Mouse (Mus musculus) forebrain, embryonic 14.5 days (tissue): Measurements from ENCODE around the gene Muc13. TPM values are rescaled to one million over a fixed set of nuclear protein-coding genes. Genes with fewer than 3 reads are reported as not detected.
A peak's percentile ranks its signal among the peaks of the same experiment; 100 is the strongest.

Source experiments
- ATAC-seq: fragments of 200-750 bp; cut with Nextera tagmentation; 2 replicates; pipeline ENCODE4 v1.8.0; 2017; ENCODE audit warnings: mild to moderate bottlenecking, moderate library complexity
- DNase-seq: peaks from one replicate; pipeline ENCODE4 v3.0.0-alpha.2; 2015; ENCODE audit warnings: low spot score
- H3K27ac ChIP-seq: fragments of 300-500 bp; sonication (generic); 2 replicates; pipeline ENCODE4 v1.5.1; 2014; ENCODE audit warnings: low read depth, mild to moderate bottlenecking, control low read depth, low read length, moderate library complexity
- H3K27me3 ChIP-seq: fragments of 300-500 bp; sonication (generic); replicated peaks from 2 replicates; pipeline ENCODE4 v1.6.1; 2014; ENCODE audit warnings: low read length, control low read depth, mixed read lengths; ENCODE audit not compliant: control insufficient read depth, insufficient read depth
- H3K36me3 ChIP-seq: fragments of 300-500 bp; sonication (generic); 2 replicates; pipeline ENCODE4 v1.6.1; 2014; ENCODE audit warnings: low read length, control low read depth; ENCODE audit not compliant: control insufficient read depth, insufficient read depth
- H3K4me1 ChIP-seq: fragments of 300-500 bp; sonication (generic); 2 replicates; pipeline ENCODE4 v1.6.1; 2014; ENCODE audit warnings: antibody characterized with exemption, low read length, control low read depth; ENCODE audit not compliant: control insufficient read depth, insufficient read depth
- H3K4me2 ChIP-seq: fragments of 300-500 bp; sonication (generic); 2 replicates; pipeline ENCODE4 v1.6.1; 2014; ENCODE audit warnings: mild to moderate bottlenecking, control low read depth, low read length
- H3K4me3 ChIP-seq: fragments of 300-500 bp; sonication (generic); 2 replicates; pipeline ENCODE4 v1.5.1; 2014; ENCODE audit warnings: low read depth, low read length, control low read depth
- H3K9ac ChIP-seq: fragments of 300-500 bp; sonication (generic); 2 replicates; pipeline ENCODE4 v1.6.1; 2014; ENCODE audit warnings: mild to moderate bottlenecking, low read length, control low read depth, moderate library complexity
- H3K9me3 ChIP-seq: fragments of 300-500 bp; sonication (generic); replicated peaks from 2 replicates; pipeline ENCODE4 v1.6.1; 2016; ENCODE audit warnings: low read length, control low read depth, mixed read lengths; ENCODE audit not compliant: control insufficient read depth
- WGBS: fragments of 180-500 bp; shearing (Covaris S2); extraction: QIAGEN DNeasy Blood & Tissue Kit; methylation state at CpG from one replicate; pipeline ENCODE4 v1.1.7; 2014; 5-methylcytosine and 5-hydroxymethylcytosine counted together
- polyA plus RNA-seq: library from polyadenylated mRNA; unstranded; fragments of >200 nt; fragmentation: Nextera tagmentation; extraction: Ambion mirVana; gene quantifications from 2 replicates; pipeline ENCODE4 v1.2.1, GENCODE M21; 2014

The Muc13 gene
- polyA plus RNA-seq, 1 experiment from 2014 or later, result not detected

DNA sequence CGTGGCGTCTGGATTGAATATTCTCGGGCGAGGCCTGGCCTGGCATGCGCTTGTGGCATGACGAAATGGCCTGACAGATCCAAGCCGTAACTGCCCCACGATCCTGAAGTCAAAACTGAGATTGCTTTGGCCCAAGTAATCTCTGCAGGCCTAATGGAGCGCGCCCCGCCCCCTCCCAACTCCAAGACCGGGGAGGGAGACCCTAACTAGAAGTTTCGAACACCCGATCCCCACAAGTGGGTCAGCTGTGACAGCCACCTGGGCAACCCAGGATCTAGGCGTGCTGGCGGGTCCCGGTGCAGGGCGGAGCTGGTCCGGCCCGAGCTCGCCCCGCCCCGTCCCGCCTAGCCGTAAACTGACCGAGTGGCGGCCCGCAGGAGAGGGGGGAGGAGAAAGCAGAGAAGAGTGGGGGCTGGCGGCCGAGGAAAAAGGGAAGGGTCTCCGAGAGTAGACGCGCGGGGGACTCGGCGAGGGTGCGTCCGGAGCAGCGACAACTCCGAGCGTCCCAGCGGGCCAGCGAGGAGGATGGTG is 35.5 kb downstream of the Muc13 start, which contains the start of gene Itgb5:
Gene Itgb5, plus strand, starts transcription at position 365 of the 531 bp plus-strand sequence.
- WGBS, result under 1% methylated on average over 42 of the region's 43 CpGs
- no peaks in the 10 kb centered on the region for H3K36me3 ChIP-seq
- H3K4me2 ChIP-seq, result peak within 1 kb of the TSS; percentile 98
- H3K27ac ChIP-seq, result no peak within 1 kb of the TSS
- peak within 1 kb of the TSS; percentile 66 for H3K9ac ChIP-seq
- H3K9me3 ChIP-seq, result no peaks in the 10 kb centered on the region
- peaks cover 27% of the 10 kb centered on the region for H3K27me3 ChIP-seq
- peak; percentile 47 for ATAC-seq
- peak within 1 kb of the TSS; percentile 69 for H3K4me3 ChIP-seq
- DNase-seq, result peak; percentile 31
- peaks cover 22% of the 10 kb centered on the region for H3K4me1 ChIP-seq

DNA sequence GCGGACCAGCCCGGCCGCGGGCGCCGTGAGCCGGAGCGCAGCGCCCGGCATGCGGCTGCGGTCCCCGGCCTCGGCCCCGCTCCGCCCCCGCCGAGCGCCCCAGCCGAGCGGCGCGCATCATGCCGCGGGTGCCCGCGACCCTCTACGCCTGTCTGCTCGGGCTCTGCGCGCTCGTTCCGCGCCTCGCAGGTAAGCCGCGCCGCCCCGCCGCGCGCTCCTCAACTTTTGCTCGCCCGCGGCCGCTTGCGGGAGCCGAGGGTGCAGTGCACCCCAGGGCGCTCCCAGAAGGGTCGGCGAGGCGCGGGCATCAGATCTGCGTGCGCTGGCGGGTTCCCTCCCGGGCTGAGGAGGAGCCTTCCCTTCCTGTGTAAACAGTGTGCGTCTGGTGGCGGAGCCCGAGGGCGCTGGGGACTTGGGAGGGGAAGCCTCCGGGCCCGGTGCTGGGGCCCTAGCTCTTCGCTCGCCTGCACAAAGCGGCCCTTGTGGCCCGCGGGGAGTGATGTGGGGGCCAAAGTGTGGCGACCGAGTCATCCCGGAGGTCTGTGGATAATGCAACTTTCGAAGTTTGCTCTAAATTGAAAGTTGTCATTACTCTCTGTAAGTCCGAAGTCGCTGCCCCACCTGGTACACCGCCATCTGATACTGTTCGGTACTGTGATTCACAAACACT is 36.1 kb downstream of the Muc13 start:
- Histone ChIP-seq H3K9me3 (no peaks in the 10 kb centered on the region), H3K27me3 (peaks cover 33% of the 10 kb centered on the region), H3K9ac (peak overlapping the region; percentile 66), H3K4me2 (peak overlapping the region; percentile 98), H3K4me3 (peak overlapping the region; percentile 69), H3K4me1 (peaks cover 23% of the 10 kb centered on the region), H3K27ac (no peak overlapping the region), H3K36me3 (no peaks in the 10 kb centered on the region)
- DNase-seq (peak; percentile 49), ATAC-seq (peak; percentile 56)
- under 1% methylated on average over 67 of the region's 76 CpGs for WGBS

DNA sequence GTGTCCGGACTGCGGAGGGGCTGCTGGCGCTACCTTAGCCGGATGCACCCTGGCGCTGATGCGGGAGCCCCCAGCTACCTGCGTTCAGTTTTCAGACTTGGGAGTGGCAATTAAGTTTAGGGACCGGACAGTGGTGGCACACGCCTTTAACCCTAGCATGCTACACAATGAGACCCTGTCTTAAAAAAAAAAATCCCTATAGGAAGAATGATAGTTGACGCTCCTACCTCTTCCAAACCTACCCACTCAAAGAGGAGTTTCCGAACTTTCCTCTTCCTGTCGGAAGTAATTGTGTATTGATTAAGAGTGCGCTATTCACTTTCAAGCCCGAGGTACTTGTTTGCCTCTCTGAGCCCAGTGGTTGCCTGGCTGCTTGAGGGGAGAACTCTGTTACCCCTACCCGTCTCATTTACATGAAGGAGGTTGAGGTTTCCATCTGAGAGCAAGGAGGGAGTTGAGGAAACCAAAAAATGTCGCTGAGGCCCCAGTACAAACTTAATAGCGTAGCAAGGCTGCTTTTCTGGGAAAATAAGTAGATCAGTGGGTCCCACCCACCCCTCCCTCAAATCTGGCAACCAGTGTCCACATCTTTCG is 36.8 kb downstream of the Muc13 start:
- H3K4me3 ChIP-seq, result peak overlapping the region; percentile 69
- ATAC-seq, result no peak
- no peaks in the 10 kb centered on the region for H3K9me3 ChIP-seq
- WGBS, result 4% methylated on average over 18 of the region's 18 CpGs
- H3K4me2 ChIP-seq, result peak overlapping the region; percentile 98
- no peaks in the 10 kb centered on the region for H3K36me3 ChIP-seq
- H3K4me1 ChIP-seq, result peaks cover 23% of the 10 kb centered on the region
- H3K9ac ChIP-seq, result peak overlapping the region; percentile 66
- H3K27ac ChIP-seq, result no peak overlapping the region
- H3K27me3 ChIP-seq, result peaks cover 38% of the 10 kb centered on the region
- DNase-seq, result no peak

GRCm38 (mm10) chr16:33832057-33832456 is 38.2 kb downstream of the Muc13 start:
- no peaks in the 10 kb centered on the region for H3K9me3 ChIP-seq
- no peaks in the 10 kb centered on the region for H3K36me3 ChIP-seq
- H3K27ac ChIP-seq, result no peak overlapping the region
- H3K9ac ChIP-seq, result no peak overlapping the region
- peaks cover 38% of the 10 kb centered on the region for H3K27me3 ChIP-seq
- WGBS, result 37% methylated on average over 6 of the region's 6 CpGs
- peak overlapping the region; percentile 44; the same call in 1 of the 2 replicates for H3K4me2 ChIP-seq
- DNase-seq (no peak), ATAC-seq (no peak)
- no peak overlapping the region for H3K4me3 ChIP-seq
- H3K4me1 ChIP-seq, result peaks cover 23% of the 10 kb centered on the region

GRCm38 (mm10) chr16:33832728-33833428 is 39.0 kb downstream of the Muc13 start:
- no peaks in the 10 kb centered on the region for H3K9me3 ChIP-seq
- no peaks in the 10 kb centered on the region for H3K36me3 ChIP-seq
- peaks cover 35% of the 10 kb centered on the region for H3K27me3 ChIP-seq
- peak overlapping the region; percentile 44 for H3K4me2 ChIP-seq
- peak; percentile 93 for DNase-seq
- ATAC-seq, result peak; percentile 85
- H3K4me3 ChIP-seq, result peak overlapping the region; percentile 15; the same call in 1 of the 2 replicates
- H3K9ac ChIP-seq, result no peak overlapping the region
- H3K4me1 ChIP-seq, result peaks cover 23% of the 10 kb centered on the region
- WGBS, result under 1% methylated on average over 21 of the region's 21 CpGs
- H3K27ac ChIP-seq, result peak overlapping the region; percentile 33; the same call in 1 of the 2 replicates

GRCm38 (mm10) chr16:33833429-33833753 is 39.6 kb downstream of the Muc13 start:
- H3K27me3 ChIP-seq, result peaks cover 33% of the 10 kb centered on the region
- no peak for ATAC-seq
- 2% methylated on average over 5 of the region's 5 CpGs for WGBS

GRCm38 (mm10) chr16:33833781-33834482 is 40.1 kb downstream of the Muc13 start:
- no peaks in the 10 kb centered on the region for H3K9me3 ChIP-seq
- H3K4me2 ChIP-seq, result peak overlapping the region; percentile 44
- ATAC-seq (0 out of 2 replicates have a peak, but pooled peaks have one; percentile 14), DNase-seq (peak; percentile 61)
- peaks cover 23% of the 10 kb centered on the region for H3K4me1 ChIP-seq
- peaks cover 28% of the 10 kb centered on the region for H3K27me3 ChIP-seq
- H3K27ac ChIP-seq, result no peak overlapping the region
- H3K9ac ChIP-seq, result peak overlapping the region; percentile 22; the same call in 1 of the 2 replicates
- H3K4me3 ChIP-seq, result no peak overlapping the region; the same call in 1 of the 2 replicates
- 3% methylated on average over 25 of the region's 25 CpGs for WGBS
- H3K36me3 ChIP-seq, result no peaks in the 10 kb centered on the region

More at GRCm38 (mm10) chr16:33833429-33833753, 39.6 kb downstream of the Muc13 start:
- Histone ChIP-seq H3K27ac (no peak overlapping the region), H3K36me3 (no peaks in the 10 kb centered on the region), H3K9me3 (no peaks in the 10 kb centered on the region), H3K4me1 (peaks cover 23% of the 10 kb centered on the region), H3K4me3 (no peak overlapping the region), H3K4me2 (peak overlapping the region; percentile 44), H3K9ac (no peak overlapping the region)
- no peak for DNase-seq

- WGBS, result 93% methylated on average over 3 of the region's 3 CpGs
- no peak overlapping the region for H3K27ac ChIP-seq
- no peaks in the 10 kb centered on the region for H3K9me3 ChIP-seq
- no peak overlapping the region for H3K4me2 ChIP-seq
- peaks cover 11% of the 10 kb centered on the region; the same call in 1 of the 2 replicates for H3K27me3 ChIP-seq
- no peaks in the 10 kb centered on the region for H3K36me3 ChIP-seq
- H3K4me3 ChIP-seq, result no peak overlapping the region
- no peak for ATAC-seq
- H3K9ac ChIP-seq, result no peak overlapping the region
- DNase-seq, result no peak
- peaks cover 17% of the 10 kb centered on the region for H3K4me1 ChIP-seq
Measured at GRCm38 (mm10) chr16:33836676-33837075, 42.8 kb downstream of the Muc13 start.
